Mouse (Mus musculus) megakaryocyte progenitor cell, adult 5-6 weeks (primary cell): ENCODE results near the gene Tcf20. TPM values are rescaled to one million over a fixed set of nuclear protein-coding genes. Genes with fewer than 3 reads are reported as not detected.
"Not testable (repeated sequence)": the region's sequence is repeated elsewhere in the genome, so short reads cannot be mapped to it uniquely, and the experiment has no call there.

Experiments
- ATAC-seq: replicated peaks from 2 replicates; pipeline ENCODE4 v1.8.0; 2016; ENCODE audit warnings: mild to moderate bottlenecking, moderate TSS enrichment, inconsistent platforms; ENCODE audit not compliant: poor library complexity
- total RNA-seq, 2 experiments: library from RNA; stranded (forward) in 1 of 2; stranded (reverse) in 1 of 2; fragments of 157-497, 149-512 nt in 1 of 2; fragments of 200-1000 nt in 1 of 2; gene quantifications; 2 replicates each; pipeline versions ENCODE4 v1.2.3 to v1.2.4; 2015 to 2017

Tcf20 gene
- total RNA-seq, 2 experiments from 2014 or later, result 48.5 to 76.8 TPM

- ATAC-seq, result no peak
These were observed 83.1 kb downstream of the Tcf20 start for GRCm38 (mm10) chr15:82904526-82904925.

DNA sequence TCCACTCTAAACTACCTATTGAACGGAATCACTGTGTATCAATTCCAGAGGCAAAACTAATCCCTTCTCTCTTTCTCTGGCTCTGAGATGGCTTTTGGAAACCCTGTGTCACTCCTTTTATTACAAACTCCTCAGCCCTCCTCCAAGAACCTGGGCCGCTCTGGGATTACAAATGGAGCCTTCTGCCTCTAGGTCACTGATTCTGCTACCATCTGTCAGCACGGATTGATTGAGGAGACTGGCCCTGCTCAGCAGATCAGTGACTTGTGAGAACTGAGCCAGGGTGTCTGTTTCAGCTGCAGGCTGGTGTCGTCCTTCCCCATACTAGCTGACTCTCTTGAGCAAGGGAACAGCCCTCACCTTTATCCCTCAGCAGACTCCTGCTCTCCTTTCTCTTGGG lies 85.2 kb downstream of the Tcf20 start:
- ATAC-seq, result no peak

GRCm38 (mm10) chr15:82901306-82901705 lies 86.4 kb downstream of the Tcf20 start:
- no peak for ATAC-seq

GRCm38 (mm10) chr15:82900331-82900730 lies 87.3 kb downstream of the Tcf20 start:
- ATAC-seq, result no peak

- ATAC-seq, result peak; percentile 78
These were observed 87.9 kb downstream of the Tcf20 start for GRCm38 (mm10) chr15:82899676-82900301.

DNA sequence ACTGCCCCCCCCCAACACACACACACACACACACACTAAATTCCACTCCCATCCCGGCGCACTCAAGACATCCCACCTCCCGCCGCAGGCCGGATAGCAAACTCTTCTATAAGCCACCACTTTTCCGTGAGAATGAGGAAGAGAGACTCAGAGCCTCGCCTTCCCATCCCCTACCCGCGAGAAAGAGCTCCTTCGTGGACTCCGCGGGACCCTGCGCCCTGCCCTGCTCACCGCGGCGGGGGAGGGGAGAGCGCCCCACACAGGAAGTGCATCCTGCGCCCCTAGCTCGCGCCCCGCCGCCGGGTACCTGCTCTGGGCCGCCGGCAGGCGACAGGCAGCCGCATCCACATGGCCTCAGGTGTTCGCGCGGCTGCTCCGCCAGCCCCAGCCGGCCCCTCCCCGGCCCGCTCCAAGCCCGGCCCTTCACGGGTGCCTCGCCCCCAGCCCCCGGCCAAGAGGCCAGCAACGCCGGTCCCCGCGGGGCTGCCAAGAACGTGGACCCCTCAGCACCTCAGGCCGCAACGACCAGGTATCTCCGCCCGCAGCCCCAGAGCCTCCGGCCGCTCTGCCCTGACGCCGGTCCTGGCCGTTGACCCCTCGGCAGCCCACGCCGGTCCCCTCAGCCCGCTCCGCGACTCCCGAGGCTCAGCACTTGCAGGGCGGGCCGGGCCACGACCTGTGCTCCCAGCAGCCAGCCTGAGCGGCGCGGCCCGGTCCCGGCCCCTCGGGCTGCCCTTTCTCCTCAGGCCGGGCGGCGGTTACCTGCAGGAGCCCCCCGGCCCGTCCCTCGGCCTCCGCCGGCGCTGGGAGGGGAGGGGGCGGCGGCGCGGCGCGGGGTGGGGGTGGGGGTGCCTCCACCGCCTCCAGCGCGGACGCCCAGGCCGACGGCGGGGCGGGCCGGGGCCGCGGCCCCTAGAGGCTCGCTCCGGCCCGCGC lies 88.7 kb downstream of the Tcf20 start:
- peak; percentile 58 for ATAC-seq

DNA sequence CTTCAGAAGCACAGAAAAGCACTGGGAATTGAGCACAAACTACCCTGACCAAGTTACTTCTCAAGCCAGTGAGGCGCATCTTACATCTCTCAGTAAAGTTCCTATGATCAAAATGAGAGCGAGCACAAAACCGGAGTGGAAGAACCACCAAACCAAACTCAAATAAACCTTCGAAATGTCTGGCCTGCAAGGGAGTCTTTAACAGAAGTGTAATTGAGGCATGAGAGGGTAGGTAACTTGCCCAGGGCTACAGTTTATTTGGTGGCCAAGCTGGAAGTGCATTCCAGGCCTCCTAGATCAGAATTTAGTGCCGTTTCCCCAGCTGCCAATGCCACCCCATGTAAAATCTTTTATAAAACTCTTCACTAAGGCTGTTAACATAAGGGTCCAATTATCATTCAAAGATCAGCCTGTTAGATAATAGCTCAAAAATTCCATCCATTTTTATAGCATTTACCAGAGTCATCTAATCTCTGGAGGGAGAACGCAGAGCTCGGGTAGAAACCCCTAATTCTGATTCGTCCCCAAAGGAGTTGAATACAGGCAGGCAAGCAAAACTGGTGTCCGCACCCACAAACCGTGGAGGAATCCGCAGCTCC lies 89.4 kb downstream of the Tcf20 start:
- ATAC-seq, result no peak

DNA sequence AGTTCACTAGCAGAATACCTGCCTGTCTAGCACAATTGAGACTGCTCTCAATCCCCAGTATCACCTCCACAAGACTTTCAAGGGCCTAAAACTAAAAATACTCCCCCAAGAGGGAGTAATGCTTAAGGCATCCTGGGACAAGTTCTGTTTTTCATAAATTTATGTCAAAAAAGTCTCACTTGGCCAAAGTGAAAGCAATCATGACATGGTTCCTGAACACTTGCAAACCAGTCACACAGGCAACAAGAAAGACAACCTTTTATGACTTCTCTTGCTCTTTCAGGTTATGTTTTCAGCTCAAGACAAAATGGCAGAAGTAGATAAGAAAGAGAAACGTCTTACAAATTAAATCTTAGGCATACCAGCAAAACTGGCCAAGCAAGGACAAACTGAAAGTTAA lies 91.3 kb downstream of the Tcf20 start:
- ATAC-seq, result no peak

- no peak for ATAC-seq
These were observed 97.2 kb downstream of the Tcf20 start for GRCm38 (mm10) chr15:82890470-82890869.

DNA sequence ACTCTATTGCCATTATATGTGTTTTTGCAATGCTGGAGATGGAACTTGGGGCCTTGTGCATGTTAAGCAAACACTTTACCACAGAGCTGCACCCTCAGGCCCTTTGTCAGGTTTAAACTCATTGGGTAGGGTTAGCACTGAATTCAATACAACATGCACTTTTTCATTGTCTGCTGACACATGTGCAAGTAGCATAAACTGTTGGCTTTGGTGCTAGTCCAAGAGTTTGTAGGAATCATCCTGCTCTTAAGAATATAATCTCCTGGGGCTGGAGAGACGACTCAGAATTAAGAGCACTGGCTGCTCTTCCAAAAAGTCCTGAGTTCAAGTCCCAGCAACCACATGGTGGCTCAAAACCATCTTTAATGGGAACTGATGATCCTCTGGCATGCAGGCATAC lies 98.2 kb downstream of the Tcf20 start:
- no peak for ATAC-seq

DNA sequence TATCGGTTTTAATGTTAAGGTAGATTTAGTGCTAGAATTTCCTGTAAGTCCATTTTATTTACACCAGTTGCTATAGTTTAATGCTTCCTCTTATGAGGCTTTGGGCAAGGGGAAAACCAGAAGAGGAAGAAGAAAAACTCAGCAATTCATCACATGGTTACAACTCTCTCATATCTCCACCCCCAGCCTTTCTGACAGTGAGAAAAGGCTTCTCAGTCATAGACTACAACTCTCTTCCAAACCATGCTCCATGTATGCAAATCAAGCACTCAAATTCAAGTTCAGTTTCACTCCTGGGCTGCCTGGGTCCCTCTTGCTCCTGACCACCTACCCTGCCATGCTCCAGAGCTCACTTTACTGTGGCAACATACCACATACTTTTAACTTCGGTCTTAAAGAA lies 99.2 kb downstream of the Tcf20 start:
- ATAC-seq, result peak; percentile 93

DNA sequence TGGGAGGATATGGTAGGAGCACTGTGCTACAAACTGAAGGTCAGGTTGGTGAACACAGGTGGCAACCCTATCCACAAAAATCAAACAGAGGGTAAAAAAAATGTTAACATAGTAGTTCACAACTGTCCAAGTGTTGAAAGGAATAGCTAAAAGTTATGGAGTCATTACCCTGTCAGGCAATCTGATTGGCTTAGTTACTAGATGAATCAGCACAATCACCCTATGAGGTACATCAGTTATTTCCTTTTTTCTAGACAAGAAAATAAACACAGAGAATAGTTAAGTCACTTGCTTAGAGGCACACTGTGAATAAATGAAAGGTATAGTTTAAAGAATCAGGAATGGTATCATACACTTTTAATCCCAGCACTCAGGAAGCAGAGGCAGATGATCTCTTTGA lies 110.4 kb downstream of the Tcf20 start:
- peak; percentile 54; the same call in 1 of the 2 replicates for ATAC-seq

GRCm38 (mm10) chr15:82876863-82877262 lies 110.8 kb downstream of the Tcf20 start:
- peak; percentile 75 for ATAC-seq

- peak; percentile 71 for ATAC-seq
These were observed 115.6 kb downstream of the Tcf20 start for GRCm38 (mm10) chr15:82872037-82872436.

- ATAC-seq, result not testable (repeated sequence)
These were observed 121.4 kb downstream of the Tcf20 start for GRCm38 (mm10) chr15:82866286-82866685.

DNA sequence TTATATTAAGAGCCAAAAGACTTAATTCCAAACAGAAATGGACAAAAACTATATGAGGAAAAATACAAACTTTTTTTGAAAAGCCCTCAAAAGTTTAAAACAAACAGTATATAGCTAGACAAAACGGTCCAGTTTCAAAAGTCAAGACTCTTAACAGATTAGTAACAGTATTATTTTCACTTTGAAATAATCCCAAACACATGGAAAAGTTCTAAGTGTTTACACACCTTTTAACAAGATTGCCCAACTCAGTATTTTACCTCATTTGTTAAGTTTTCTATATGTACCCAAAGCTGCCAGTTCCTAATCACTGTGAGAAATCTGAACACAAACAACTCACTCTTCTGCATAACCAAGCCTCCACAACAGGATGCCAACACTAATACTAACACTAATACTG lies 124.0 kb downstream of the Tcf20 start:
- no peak for ATAC-seq

DNA sequence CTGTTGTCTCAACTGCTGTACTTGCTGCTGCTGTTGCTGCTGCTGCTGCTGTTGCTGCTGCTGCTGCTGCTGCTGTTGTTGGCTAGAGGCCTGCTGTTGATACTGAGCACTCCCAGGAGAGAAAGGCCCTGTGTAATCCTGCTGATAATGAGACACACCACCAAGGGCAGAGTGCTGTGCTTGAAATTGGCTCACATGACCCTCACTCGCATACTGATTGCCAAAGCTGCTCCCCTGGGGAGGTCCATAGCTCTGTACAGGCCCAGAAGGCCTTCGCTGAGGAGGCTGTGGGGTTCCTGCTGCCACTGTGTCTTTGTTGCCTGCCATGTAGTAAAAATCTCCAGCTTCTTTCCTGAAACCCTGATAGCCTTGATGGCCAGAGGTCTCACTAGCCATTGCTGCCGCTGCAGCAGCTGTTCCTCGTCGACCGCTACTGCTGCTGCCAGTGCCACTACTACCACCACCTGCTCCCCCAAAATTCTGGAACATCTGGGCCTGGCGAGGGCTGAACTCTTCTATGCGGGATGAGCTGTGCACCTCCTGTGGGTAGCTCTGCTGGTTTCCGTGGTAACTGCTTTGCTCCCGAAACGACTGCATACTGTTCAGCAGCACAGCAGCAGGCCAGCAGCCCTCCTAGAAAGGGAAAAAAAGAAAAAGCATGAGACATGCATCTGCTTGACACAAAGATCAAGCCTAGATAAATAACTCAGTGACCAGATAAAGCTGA lies 130.9 kb downstream of the Tcf20 start:
- ATAC-seq, result peak; percentile 39

DNA sequence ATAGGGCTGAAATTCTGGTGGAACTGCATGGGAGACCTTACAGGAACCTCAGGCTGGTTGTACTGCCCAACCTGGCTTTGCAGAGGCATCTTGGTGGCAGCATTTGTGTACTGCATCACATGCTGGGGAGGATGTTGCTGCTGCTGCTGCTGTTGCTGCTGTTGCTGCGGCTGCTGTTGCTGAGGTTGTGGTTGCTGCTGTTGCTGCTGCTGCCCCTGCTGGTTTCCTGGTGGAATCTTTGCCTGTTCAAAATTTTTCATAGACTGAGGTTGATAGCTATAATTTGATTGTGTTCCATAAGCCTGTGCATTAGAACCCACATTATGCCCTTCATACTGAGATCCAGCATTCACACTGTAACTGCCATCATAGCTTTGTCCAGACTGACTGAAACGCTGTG lies 131.6 kb downstream of the Tcf20 start:
- no peak for ATAC-seq

DNA sequence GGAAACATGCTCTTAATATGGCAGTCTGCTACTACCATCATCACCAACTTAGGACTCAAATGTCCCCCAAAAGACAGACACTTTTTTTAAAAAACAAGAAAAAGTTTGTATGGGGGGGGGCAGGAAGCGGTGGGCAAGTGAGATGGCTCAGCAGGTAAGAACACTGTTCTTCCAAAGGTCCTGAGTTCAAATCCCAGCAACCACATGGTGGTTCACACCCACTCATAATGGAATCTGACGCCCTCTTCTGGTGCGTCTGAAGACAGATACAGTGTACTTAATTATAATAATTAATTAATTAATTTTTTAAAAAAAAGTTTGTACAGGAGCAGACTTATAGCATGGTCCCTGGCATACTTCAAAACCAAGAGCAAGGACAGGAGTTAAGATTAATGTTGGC lies 148.5 kb downstream of the Tcf20 start:
- ATAC-seq, result no peak

DNA sequence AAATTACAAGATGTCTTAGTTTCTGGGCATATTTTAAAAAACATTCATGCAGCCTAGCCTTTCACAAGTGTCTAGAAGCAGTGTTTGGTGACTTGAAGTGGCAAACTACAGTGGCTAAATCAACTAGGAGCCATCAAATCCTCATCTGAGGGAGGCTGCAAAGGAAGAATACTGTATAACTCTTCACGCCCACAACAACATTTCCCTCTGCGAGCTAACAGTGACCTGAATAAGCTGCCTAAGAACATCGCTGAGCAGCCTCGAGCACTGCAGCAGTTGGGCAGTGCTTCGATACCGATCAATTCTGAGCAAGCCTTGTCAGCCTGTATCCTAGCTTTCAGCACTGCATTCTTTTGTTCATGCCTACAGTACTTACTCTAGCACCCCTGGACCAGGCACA lies 157.8 kb downstream of the Tcf20 start:
- ATAC-seq, result no peak

DNA sequence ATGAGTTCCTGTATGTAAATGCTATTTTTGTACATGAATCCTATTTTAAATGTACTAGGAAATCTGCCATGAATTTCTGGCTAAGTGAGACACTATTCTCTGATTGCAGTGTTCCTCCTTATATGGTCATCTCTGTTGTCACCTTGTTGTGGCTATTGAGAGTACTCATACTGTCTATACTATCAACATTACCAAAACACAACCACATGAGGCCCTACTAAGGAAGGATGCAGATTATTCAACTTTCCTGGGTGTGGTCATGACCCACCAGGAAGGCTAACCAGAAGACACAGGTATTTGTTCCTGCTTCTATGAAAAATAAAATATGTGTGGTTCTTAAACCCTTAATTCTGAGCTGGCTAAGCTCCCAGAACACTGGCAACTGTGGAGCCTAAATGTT lies 161.8 kb downstream of the Tcf20 start:
- ATAC-seq, result no peak
